Mouse (Mus musculus): ENCODE measurements around the gene Crybg3. TPM values are rescaled to one million over a fixed set of nuclear protein-coding genes. Genes with fewer than 3 reads are reported as not detected.

The Crybg3 gene
- polyA plus RNA-seq, 1 experiment from 2014 or later: 5.0 TPM

- no peaks in the 10 kb centered on the region for H3K36me3 ChIP-seq (ENCODE audit: control insufficient read depth, insufficient read depth, low read length)
- no peaks in the 10 kb centered on the region for H3K4me1 ChIP-seq (ENCODE audit: control insufficient read depth, insufficient read depth, low read length)
- no peaks in the 10 kb centered on the region for H3K27me3 ChIP-seq (replicated peaks; ENCODE audit: control insufficient read depth, insufficient read depth, low read length)
- no peak overlapping the region for H3K9ac ChIP-seq (ENCODE audit: low read depth, low read length)
- no peak overlapping the region for H3K27ac ChIP-seq (ENCODE audit: low read length)
- 84% methylated on average over 5 of the region's 5 CpGs for WGBS
- H3K4me2 ChIP-seq (ENCODE audit: low read depth, low read length): no peak overlapping the region
- no peak overlapping the region for H3K4me3 ChIP-seq (ENCODE audit: low read length)
- no peaks in the 10 kb centered on the region for H3K9me3 ChIP-seq (ENCODE audit: control insufficient read depth, low read length)
- no peak for ATAC-seq
Observed at GRCm38 (mm10) chr16:59451813-59452212, 149.0 kb downstream of the Crybg3 start.

GRCm38 (mm10) chr16:59449092-59449491, 151.7 kb downstream of the Crybg3 start:
- H3K27ac ChIP-seq (ENCODE audit: low read length): no peak overlapping the region
- H3K9ac ChIP-seq (ENCODE audit: low read depth, low read length): no peak overlapping the region
- H3K36me3 ChIP-seq (ENCODE audit: control insufficient read depth, insufficient read depth, low read length): no peaks in the 10 kb centered on the region
- H3K4me1 ChIP-seq (ENCODE audit: control insufficient read depth, insufficient read depth, low read length): no peaks in the 10 kb centered on the region
- H3K4me2 ChIP-seq (ENCODE audit: low read depth, low read length): no peak overlapping the region
- no peak for ATAC-seq
- no peaks in the 10 kb centered on the region for H3K27me3 ChIP-seq (replicated peaks; ENCODE audit: control insufficient read depth, insufficient read depth, low read length)
- H3K4me3 ChIP-seq (ENCODE audit: low read length): no peak overlapping the region
- H3K9me3 ChIP-seq (ENCODE audit: control insufficient read depth, low read length): no peaks in the 10 kb centered on the region

GRCm38 (mm10) chr16:59448181-59448580, 152.6 kb downstream of the Crybg3 start:
- Histone ChIP-seq H3K9ac (ENCODE audit: low read depth, low read length) (no peak overlapping the region), H3K4me1 (ENCODE audit: control insufficient read depth, insufficient read depth, low read length) (no peaks in the 10 kb centered on the region), H3K27ac (ENCODE audit: low read length) (no peak overlapping the region), H3K36me3 (ENCODE audit: control insufficient read depth, insufficient read depth, low read length) (no peaks in the 10 kb centered on the region), H3K27me3 (replicated peaks; ENCODE audit: control insufficient read depth, insufficient read depth, low read length) (no peaks in the 10 kb centered on the region), H3K9me3 (ENCODE audit: control insufficient read depth, low read length) (no peaks in the 10 kb centered on the region), H3K4me3 (ENCODE audit: low read length) (no peak overlapping the region), H3K4me2 (ENCODE audit: low read depth, low read length) (no peak overlapping the region)
- 83% methylated on average over 1 of the region's 1 CpGs for WGBS
- no peak for ATAC-seq

GRCm38 (mm10) chr16:59444880-59445559, 155.8 kb downstream of the Crybg3 start:
- ATAC-seq: no peak
- no peaks in the 10 kb centered on the region for H3K36me3 ChIP-seq (ENCODE audit: control insufficient read depth, insufficient read depth, low read length)

More at GRCm38 (mm10) chr16:59444880-59445559, 155.8 kb downstream of the Crybg3 start:
- H3K27me3 ChIP-seq (replicated peaks; ENCODE audit: control insufficient read depth, insufficient read depth, low read length): no peaks in the 10 kb centered on the region
- no peaks in the 10 kb centered on the region for H3K9me3 ChIP-seq (ENCODE audit: control insufficient read depth, low read length)
- H3K4me3 ChIP-seq (ENCODE audit: low read length): no peak overlapping the region
- 80% methylated on average over 7 of the region's 7 CpGs for whole genome bisulfite sequencing
- H3K4me1 ChIP-seq (ENCODE audit: control insufficient read depth, insufficient read depth, low read length): no peaks in the 10 kb centered on the region
- no peak overlapping the region for H3K9ac ChIP-seq (ENCODE audit: low read depth, low read length)
- H3K27ac ChIP-seq (ENCODE audit: low read length): no peak overlapping the region
- no peak overlapping the region for H3K4me2 ChIP-seq (ENCODE audit: low read depth, low read length)

Other genes with a start within 250 kb of the Crybg3 start
- gene Olfr209, start 237.0 kb downstream of the Crybg3 start, polyA plus RNA-seq (2015; fragmentation: Nextera tagmentation; extraction: Ambion mirVana): not detected in 2 replicates
- gene Gabrr3, start 193.6 kb downstream of the Crybg3 start, polyA plus RNA-seq (2015; fragmentation: Nextera tagmentation; extraction: Ambion mirVana): not detected in 2 replicates
- gene Riox2, start 129.2 kb downstream of the Crybg3 start, polyA plus RNA-seq (2015; fragmentation: Nextera tagmentation; extraction: Ambion mirVana): 32.3 and 34.1 TPM in 2 replicates
- 14.3 and 15.4 TPM in 2 replicates for gene Arl6, start 38.4 kb upstream of the Crybg3 start, polyA plus RNA-seq (2015; fragmentation: Nextera tagmentation; extraction: Ambion mirVana)